Mouse (Mus musculus): ENCODE data around the gene Slc25a35. TPM values are rescaled to one million over a fixed set of nuclear protein-coding genes. Genes with fewer than 3 reads are reported as not detected.

Gene Slc25a35
- polyA plus RNA-seq (2012; rRNA removed; ENCODE audit: low replicate concordance), result 107 and 135 TPM in 2 replicates

GRCm38 (mm10) chr11:68967337-68968282 lies at the start of gene Slc25a35:
Gene Slc25a35 (plus strand): TSS chr11:68968131.

GRCm38 (mm10) chr11:68926981-68927380 lies 41.0 kb upstream of the Slc25a35 start, which contains the start of gene Odf4:
Gene Odf4 (minus strand): TSS chr11:68927081.

GRCm38 (mm10) chr11:68957308-68957707 lies 10.6 kb upstream of the Slc25a35 start, which contains the start of gene Arhgef15:
Gene Arhgef15 (minus strand): TSS chr11:68957480.

GRCm38 (mm10) chr11:68975085-68975484 lies 7.2 kb downstream of the Slc25a35 start, which contains the start of gene Rangrf:
Gene Rangrf (minus strand): TSS chr11:68975185.

GRCm38 (mm10) chr11:69008182-69009121 lies 40.5 kb downstream of the Slc25a35 start, which contains the start of gene Pfas:
Gene Pfas (minus strand): TSS chr11:69008460.

GRCm38 (mm10) chr11:69015644-69016441 lies 47.9 kb downstream of the Slc25a35 start, which contains the start of gene Ctc1:
Gene Ctc1 (plus strand): TSS chr11:69015911.

Other genes starting within 250 kb of the Slc25a35 start
- 84.5 and 87.3 TPM in 2 replicates for gene Ndel1, start 96.3 kb upstream of the Slc25a35 start, polyA plus RNA-seq (2012; rRNA removed; ENCODE audit: low replicate concordance)
- gene Rnf222, start 79.6 kb upstream of the Slc25a35 start, polyA plus RNA-seq (2012; rRNA removed; ENCODE audit: low replicate concordance), result 0.19 TPM in 1 of 2 replicates, not detected in the other
- 637 and 1,128 TPM in 2 replicates for gene Rpl26, start 66.5 kb upstream of the Slc25a35 start, polyA plus RNA-seq (2012; rRNA removed; ENCODE audit: low replicate concordance)
- not detected in 2 replicates for gene Odf4, start 41.0 kb upstream of the Slc25a35 start, polyA plus RNA-seq (2012; rRNA removed; ENCODE audit: low replicate concordance)
- 70.7 and 114 TPM in 2 replicates for gene Arhgef15, start 10.7 kb upstream of the Slc25a35 start, polyA plus RNA-seq (2012; rRNA removed; ENCODE audit: low replicate concordance)
- 17.1 and 49.9 TPM in 2 replicates for gene Rangrf, start 7.1 kb downstream of the Slc25a35 start, polyA plus RNA-seq (2012; rRNA removed; ENCODE audit: low replicate concordance)
- gene Pfas, start 40.3 kb downstream of the Slc25a35 start, polyA plus RNA-seq (2012; rRNA removed; ENCODE audit: low replicate concordance), result 11.0 and 12.9 TPM in 2 replicates
- gene Ctc1, start 47.8 kb downstream of the Slc25a35 start, polyA plus RNA-seq (2012; rRNA removed; ENCODE audit: low replicate concordance), result 36.3 and 36.6 TPM in 2 replicates
- gene Aurkb, start 77.5 kb downstream of the Slc25a35 start, polyA plus RNA-seq (2012; rRNA removed; ENCODE audit: low replicate concordance), result 5.5 and 18.1 TPM in 2 replicates
- gene Borcs6, start 91.6 kb downstream of the Slc25a35 start, polyA plus RNA-seq (2012; rRNA removed; ENCODE audit: low replicate concordance), result 14.9 and 32.7 TPM in 2 replicates
- gene Tmem107, start 102.7 kb downstream of the Slc25a35 start, polyA plus RNA-seq (2012; rRNA removed; ENCODE audit: low replicate concordance), result 24.3 and 24.6 TPM in 2 replicates
- gene Vamp2, start 120.4 kb downstream of the Slc25a35 start, polyA plus RNA-seq (2012; rRNA removed; ENCODE audit: low replicate concordance), result 115 and 123 TPM in 2 replicates
- gene Per1, start 127.1 kb downstream of the Slc25a35 start, polyA plus RNA-seq (2012; rRNA removed; ENCODE audit: low replicate concordance), result 30.1 and 37.1 TPM in 2 replicates
- gene Hes7, start 152.3 kb downstream of the Slc25a35 start, polyA plus RNA-seq (2012; rRNA removed; ENCODE audit: low replicate concordance), result 0.29 and 1.0 TPM in 2 replicates
- 1.1 and 1.8 TPM in 2 replicates for gene 9130213A22Rik, start 154.5 kb downstream of the Slc25a35 start, polyA plus RNA-seq (2012; rRNA removed; ENCODE audit: low replicate concordance)
- 1.8 and 2.6 TPM in 2 replicates for gene Aloxe3, start 157.8 kb downstream of the Slc25a35 start, polyA plus RNA-seq (2012; rRNA removed; ENCODE audit: low replicate concordance)
- gene Alox12b, start 188.9 kb downstream of the Slc25a35 start, polyA plus RNA-seq (2012; rRNA removed; ENCODE audit: low replicate concordance), result 0.05 and 1.6 TPM in 2 replicates
- 0.08 TPM in 1 of 2 replicates, not detected in the other for gene Alox8, start 229.7 kb downstream of the Slc25a35 start, polyA plus RNA-seq (2012; rRNA removed; ENCODE audit: low replicate concordance)

All from mammary gland, adult 2 months (tissue).